Mouse (Mus musculus) right cerebral cortex, postnatal 14 days (tissue): ENCODE measurements around the gene Gm10912.
"Not testable (repeated sequence)": the region's sequence is repeated elsewhere in the genome, so short reads cannot be mapped to it uniquely, and the experiment has no call there.

Source experiments
- DNase-seq: peaks from one replicate; pipeline ENCODE4 v3.0.0; 2022

The Gm10912 gene

GRCm38 (mm10) chr2:104065526-104065925 lies at the start of gene Gm10912:
Gene Gm10912 (plus strand): TSS chr2:104065826.
- DNase-seq = not testable (repeated sequence)

DNA sequence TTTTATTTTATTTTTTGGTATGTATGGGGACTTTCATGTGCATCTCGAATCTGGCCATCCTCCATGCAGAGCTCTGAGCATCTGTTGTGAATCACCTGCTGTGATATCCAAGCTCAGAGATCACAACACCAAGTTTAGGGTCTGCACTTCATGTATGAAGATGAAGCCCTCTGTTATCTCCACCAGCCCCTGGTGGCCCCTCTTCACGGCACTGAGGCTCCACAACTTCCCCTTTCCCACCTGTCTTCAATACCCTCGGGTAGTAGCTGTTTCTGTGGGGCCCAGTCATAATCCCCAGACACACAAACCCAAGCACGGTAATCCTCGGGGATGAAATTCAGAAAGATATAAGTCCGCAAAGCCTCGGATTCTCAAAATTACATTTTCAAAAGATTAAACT lies 42.5 kb upstream of the Gm10912 start:
- no peak for DNase-seq

DNA sequence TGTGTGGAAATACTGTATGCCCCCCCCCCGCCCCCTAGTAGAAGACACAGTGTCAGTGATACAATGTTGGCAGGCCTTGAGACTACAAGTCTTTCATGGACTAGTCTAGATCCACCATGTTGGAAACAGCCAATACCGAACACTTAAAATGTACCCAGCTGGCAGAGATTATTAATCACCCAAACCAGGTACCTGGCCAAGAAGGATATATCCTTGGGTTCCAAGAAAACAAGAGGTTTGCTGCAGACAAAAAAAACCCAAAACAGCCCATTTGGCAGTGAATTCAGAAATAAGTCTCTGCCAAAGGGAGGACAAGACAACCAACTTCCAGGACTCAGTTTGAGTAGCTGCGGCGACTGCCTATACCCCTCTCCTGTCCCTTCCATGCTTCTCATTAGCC lies 41.0 kb upstream of the Gm10912 start:
- DNase-seq = no peak

DNA sequence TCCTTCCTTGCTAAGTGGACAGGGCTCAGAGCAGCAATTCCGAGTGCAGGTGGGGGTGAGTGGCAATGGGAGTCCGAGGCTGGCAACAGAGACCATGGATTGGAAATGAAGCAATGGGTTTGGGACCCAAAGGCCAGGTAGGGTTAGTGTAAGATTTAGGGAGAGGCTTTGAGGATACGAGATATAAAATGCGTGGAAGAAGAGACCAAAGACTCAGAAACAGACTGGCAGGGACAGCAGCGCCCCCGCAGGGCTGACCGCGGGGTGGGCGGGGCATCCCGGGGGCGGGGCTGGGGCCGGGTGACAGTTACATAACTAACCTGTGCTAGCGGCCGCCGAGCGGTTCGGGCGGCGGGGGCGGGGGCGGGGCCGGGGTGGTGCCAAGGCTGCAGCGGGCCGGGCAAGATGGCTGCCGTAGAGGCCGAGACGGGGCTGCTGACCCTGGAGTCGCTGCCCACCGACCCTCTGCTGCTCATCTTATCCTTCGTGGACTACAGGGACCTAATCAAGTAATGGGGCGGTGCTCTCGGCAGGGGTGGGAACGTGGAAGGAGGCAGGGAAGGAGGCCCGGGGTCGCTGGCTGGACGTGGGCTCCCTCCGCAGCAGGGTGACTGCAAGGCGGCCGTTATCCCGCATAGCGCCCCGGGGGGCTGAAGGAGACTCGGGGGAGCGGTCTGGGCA lies 38.0 kb upstream of the Gm10912 start, which contains the start of gene Fbxo3:
Gene Fbxo3 (plus strand): TSS at position 264 of the 681 bp plus-strand sequence.
- peak; percentile 69 for DNase-seq

- DNase-seq = peak; percentile 32
Observed at GRCm38 (mm10) chr2:104028139-104028723, 37.4 kb upstream of the Gm10912 start, which contains the start of gene 4931422A03Rik. Gene 4931422A03Rik (minus strand): TSS chr2:104028361.

DNA sequence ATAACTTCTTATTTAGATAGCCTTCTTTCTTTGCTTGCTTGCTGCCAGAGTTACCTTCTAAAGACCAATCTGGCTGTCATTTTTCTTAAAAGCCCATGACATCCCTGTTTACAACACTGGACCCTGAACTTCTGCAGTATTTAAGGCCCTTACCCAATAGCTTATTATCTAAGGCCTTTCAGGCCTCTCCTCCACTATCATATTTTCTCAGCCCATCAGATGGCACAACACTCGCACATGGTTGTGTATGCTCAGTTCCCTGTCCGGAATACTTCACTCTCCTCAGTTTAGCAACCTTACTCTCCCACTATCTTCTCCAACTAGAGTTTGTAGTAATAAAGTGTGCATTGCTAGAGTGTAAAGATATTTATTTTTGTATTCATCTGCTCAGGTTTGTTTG lies 36.6 kb upstream of the Gm10912 start:
- DNase-seq = no peak

GRCm38 (mm10) chr2:104030381-104030780 lies 35.2 kb upstream of the Gm10912 start:
- no peak for DNase-seq

DNA sequence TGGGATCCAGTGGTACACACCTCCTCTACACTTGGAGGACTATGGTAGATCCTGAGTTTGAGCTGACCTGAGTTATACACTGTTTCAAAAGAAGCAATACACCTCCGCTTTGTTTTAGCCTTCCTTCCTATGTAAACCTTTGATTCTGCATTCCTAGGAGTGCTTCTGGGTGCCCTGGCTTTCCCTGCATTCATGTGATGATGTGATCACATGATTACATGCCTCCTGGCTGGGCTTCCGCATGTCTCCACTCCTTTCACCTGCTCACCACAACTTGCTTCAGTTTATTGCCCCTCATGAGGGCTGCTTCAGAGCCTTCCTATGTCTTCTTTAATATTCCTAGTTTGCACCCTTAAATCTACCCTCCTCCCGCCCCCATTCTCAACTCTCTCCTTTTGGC lies 33.6 kb upstream of the Gm10912 start:
- DNase-seq = no peak

- peak; percentile 50 for DNase-seq
Observed at GRCm38 (mm10) chr2:104034832-104035472, 30.7 kb upstream of the Gm10912 start.

DNA sequence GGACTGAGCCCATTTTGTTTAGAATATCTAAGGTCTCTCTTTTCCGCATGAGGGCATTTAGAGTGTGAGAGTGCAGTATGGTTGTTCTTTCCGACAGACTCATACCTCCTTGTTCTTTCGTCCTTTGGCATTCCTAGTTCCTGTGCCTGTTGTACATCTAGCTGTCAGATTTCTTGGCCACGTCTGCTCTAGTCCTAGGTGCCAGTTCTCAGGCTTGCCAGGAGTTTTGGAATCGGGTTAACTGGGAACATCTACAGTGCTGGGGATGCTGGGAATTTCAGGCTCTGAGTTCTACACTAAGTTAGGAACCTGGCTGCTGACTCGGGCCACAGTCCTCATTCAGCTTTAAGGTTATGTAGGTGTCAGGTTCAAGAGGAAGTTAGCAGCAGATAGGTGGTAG lies 30.0 kb upstream of the Gm10912 start:
- DNase-seq = no peak

GRCm38 (mm10) chr2:104036316-104036715 lies 29.3 kb upstream of the Gm10912 start:
- no peak for DNase-seq

DNA sequence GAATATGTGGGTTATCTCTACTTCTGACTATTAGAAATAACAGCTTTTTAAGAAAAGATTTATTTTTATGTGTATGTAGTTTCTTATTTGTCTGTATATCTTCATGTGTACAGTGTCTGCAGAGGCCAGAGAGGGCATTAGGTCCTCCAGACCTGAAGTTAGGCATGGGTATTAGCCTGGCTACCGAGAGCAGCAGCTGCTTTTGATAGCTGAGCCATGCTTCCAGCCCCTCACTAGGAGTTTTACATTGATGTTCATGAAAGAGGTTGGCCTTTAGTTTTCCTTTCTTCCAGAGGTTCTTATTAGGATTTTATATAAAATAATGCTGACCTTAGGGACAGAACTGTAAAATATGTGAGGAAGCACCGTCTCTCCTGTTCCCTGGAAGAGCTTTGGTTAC lies 27.4 kb upstream of the Gm10912 start:
- DNase-seq = no peak

DNA sequence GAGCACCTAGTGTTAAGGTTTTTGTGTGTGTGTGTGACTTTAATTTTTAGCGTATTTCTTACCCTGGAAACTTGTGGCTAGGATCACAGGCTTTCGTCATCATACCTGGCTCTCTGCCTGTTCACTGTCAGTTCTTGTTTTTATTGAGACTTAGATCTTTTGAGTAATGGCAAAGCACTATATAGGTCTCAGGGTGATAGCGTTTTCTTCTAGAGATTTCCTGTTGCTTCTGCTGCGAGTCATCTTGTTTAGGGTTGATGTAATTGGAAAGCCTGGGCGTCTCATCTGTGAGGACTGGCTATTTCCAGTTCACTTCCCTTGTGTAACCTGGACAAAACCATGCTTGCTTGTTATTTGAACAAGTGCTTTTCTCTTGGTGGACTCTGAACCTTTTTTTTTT lies 24.0 kb upstream of the Gm10912 start:
- DNase-seq = no peak

DNA sequence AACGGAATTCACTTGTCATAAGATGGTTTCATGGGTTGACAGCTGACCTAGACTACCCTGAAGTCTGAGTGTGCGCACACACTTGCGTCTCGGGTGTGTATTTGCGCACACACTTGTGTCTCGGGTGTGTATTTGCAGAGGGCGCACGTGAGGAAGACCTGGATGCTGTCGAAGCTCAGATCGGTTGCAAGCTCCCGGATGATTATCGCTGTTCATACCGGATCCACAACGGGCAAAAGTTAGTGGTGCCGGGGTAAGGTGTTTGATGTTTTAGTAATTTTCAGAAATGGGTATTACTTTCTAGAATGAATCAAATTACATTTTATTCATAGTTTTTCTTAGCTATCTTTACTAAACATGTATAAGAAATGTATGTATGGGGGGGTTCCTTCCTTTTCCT lies 22.9 kb upstream of the Gm10912 start:
- DNase-seq = no peak

GRCm38 (mm10) chr2:104043624-104044478 lies 21.8 kb upstream of the Gm10912 start:
- no peak for DNase-seq

DNA sequence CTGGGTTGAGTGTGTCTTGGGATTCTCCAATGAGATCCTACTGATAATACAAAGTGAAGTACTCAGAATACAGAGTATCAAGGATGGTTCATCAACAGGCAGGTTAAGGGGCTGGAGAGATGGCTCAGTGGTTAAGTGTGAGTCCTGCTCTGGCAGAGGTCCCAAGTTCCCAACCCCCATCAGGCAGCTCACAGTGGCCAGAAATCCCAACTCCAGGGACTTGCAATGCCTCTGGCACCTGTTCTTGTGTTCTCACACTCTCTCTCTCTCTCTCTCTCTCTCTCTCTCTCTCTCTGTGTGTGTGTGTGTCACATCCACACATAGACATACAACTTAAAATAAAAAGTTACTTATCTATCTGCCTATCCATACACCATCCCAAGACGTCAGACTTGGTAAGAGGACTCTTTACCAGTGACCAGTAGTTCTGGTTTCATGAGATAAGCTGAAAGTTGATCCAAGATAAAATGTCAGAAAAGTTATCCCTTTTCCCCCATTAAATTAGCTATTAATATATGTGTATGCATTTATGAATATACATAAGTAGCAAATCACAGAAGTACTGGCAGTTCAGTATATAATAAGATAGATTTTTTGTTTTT lies 21.0 kb upstream of the Gm10912 start:
- no peak for DNase-seq

GRCm38 (mm10) chr2:104058381-104058780 lies 7.2 kb upstream of the Gm10912 start:
- DNase-seq = no peak

DNA sequence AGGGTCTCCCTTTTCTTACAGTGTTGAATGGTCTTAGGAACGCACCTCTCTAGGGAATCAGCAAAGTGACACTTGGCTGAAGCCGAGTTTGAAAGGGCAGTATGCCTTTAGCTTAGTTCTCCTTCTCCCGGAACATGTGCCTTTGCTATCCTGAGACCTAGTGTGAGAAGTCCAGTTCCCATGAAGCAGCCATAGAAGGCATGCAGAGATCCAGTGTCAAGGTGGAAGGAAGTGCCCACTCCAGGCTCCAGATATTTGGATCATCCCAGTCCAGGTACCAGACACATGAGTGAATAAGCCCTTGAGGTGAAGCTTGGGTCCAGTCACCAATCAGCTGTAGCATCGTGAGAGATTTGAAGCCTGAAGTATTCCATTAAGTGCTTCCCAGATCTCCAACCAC lies 6.7 kb upstream of the Gm10912 start:
- DNase-seq = no peak

GRCm38 (mm10) chr2:104059786-104060185 lies 5.8 kb upstream of the Gm10912 start:
- DNase-seq = no peak

DNA sequence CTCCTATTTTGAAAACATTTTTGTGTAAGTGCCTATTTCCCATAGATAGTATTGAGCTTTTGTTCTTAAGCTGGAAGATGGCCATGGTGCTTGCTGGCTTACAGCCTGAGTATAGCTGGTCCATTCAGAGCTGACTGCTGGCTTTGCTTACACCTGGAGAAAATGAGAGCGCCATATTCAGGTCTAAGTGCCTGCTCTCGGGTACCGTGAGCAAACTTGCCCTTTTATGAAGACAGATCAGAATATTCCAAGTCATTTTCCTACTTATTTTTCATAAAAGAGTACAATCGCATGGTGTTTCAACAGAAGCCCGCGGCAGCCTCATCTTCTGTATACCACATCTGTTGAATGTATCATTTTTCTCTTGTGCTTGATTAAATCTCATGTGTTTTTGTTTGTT lies 4.6 kb upstream of the Gm10912 start:
- DNase-seq = no peak

DNA sequence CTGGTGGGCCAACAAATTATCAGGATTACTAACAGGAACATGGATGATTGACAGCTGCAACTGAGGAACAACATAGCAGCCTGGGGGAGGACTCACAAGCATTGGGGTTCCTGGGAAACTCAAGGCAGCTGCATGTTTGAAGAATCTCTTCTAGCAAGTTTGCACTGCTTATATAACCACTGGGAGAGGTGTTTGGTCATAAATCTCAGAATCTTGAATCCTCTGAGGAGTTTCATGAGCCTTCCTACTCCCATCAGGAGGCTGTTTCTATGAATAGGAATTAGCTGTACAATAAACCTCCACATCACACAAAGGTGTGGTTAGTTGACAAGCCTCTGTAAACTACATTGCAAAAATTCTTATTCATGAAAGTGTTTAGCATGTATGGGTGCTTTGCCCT lies 3.0 kb upstream of the Gm10912 start:
- no peak for DNase-seq

GRCm38 (mm10) chr2:104064152-104064551 lies 1.5 kb upstream of the Gm10912 start:
- DNase-seq = no peak

DNA sequence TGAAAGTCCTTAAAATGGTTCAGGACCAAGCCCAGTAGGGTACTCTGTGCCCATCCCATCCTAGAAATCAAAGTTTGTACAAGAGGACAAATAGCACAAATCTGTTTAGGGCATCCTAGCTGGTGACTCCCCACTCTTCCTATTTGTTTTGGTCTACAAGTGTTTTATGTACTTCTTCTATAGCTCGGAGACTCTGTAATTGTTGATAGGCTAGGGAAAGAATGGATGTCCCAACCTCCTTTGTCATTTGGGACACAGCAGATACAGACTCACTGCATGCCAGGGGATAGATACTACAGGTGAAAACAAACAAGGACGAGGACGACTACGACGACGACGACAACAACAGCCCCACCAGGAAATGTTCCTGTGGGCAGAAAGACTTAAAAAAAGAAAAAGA lies 2.8 kb downstream of the Gm10912 start, which contains the start of gene Gm10799:
Gene Gm10799 (minus strand): TSS at position 101 of the 400 bp plus-strand sequence.
- not testable (repeated sequence) for DNase-seq
